Mouse (Mus musculus) CH12.LX (cell line): ENCODE measurements at regions not wholly inside any gene's neighbourhood (a gene's known extent, or its start where the extent isn't known, plus 50 kb on each side); places are given as distances from the start of the nearest gene placed in this dataset.

Experiments used
- CTCF ChIP-seq, 2 experiments: IDR thresholded peaks in 1 of 2; conservative IDR thresholded peaks in 1 of 2; 2 replicates each; pipeline ENCODE4 v1.5.1; 2011 to 2012; ENCODE audit warnings: low read depth in 2 of 2, low read length in 2 of 2, improper control_type of control experiment in 1 of 2, inconsistent platforms in 1 of 2, mild to moderate bottlenecking in 1 of 2, moderate library complexity in 1 of 2
- MXI1 ChIP-seq: IDR thresholded peaks from 2 replicates; pipeline ENCODE4 v1.6.1; 2011; ENCODE audit warnings: mild to moderate bottlenecking, low read depth, low read length, improper control_type of control experiment

GRCm38 (mm10) chr8:31333545-31334297 lies 2094.8 kb upstream of the 5930422O12Rik start:
- TF ChIP-seq CTCF (conservative IDR thresholded peaks at IDR 0.05 in 1 of 2, IDR thresholded peaks at IDR 0.05 in 1 of 2; ENCODE audit: low read depth in 2 of 2, low read length in 2 of 2) (no peak), MXI1 (no peak)
